Mouse (Mus musculus) midbrain, embryonic 11.5 days (tissue): ENCODE data around the gene Opalin. TPM values are rescaled to one million over a fixed set of nuclear protein-coding genes. Genes with fewer than 3 reads are reported as not detected.

ENCODE experiments used
- ATAC-seq: fragments of 200-750 bp; cut with Nextera tagmentation; 2 replicates; pipeline ENCODE4 v1.8.0; 2017; ENCODE audit warnings: moderate TSS enrichment, moderate library complexity; ENCODE audit not compliant: low FRiP score
- DNase-seq: peaks from one replicate; pipeline ENCODE4 v3.0.0; 2015; ENCODE audit warnings: low spot score; ENCODE audit errors: missing footprints
- H3K27ac ChIP-seq: fragments of 300-500 bp; sonication (generic); 2 replicates; pipeline ENCODE4 v1.5.1; 2014; ENCODE audit warnings: low read depth, low read length
- H3K27me3 ChIP-seq: fragments of 300-500 bp; sonication (generic); 2 replicates; pipeline ENCODE4 v1.6.1; 2014; ENCODE audit warnings: mild to moderate bottlenecking, low read length, moderate library complexity, mixed read lengths; ENCODE audit not compliant: control insufficient read depth, insufficient read depth
- H3K36me3 ChIP-seq: fragments of 300-500 bp; sonication (generic); 2 replicates; pipeline ENCODE4 v1.6.1; 2014; ENCODE audit warnings: mild to moderate bottlenecking, low read length, moderate library complexity, mixed read lengths; ENCODE audit not compliant: control insufficient read depth, insufficient read depth
- H3K4me1 ChIP-seq: fragments of 300-500 bp; sonication (generic); 2 replicates; pipeline ENCODE4 v1.6.1; 2014; ENCODE audit warnings: low read length; ENCODE audit not compliant: control insufficient read depth, insufficient read depth
- H3K4me2 ChIP-seq: fragments of 300-500 bp; sonication (generic); 2 replicates; pipeline ENCODE4 v1.6.1; 2014; ENCODE audit warnings: mild to moderate bottlenecking, moderate library complexity
- H3K4me3 ChIP-seq: fragments of 300-500 bp; sonication (generic); 2 replicates; pipeline ENCODE4 v1.5.1; 2014; ENCODE audit warnings: low read depth, low read length
- H3K9ac ChIP-seq: fragments of 300-500 bp; sonication (generic); 2 replicates; pipeline ENCODE4 v1.6.1; 2014; ENCODE audit warnings: low read length
- H3K9me3 ChIP-seq: fragments of 300-500 bp; sonication (generic); 2 replicates; pipeline ENCODE4 v1.6.1; 2016; ENCODE audit warnings: low read length; ENCODE audit not compliant: control insufficient read depth
- WGBS: fragments of 180-500 bp; shearing (Covaris S2); extraction: QIAGEN DNeasy Blood & Tissue Kit; methylation state at CpG from one replicate; pipeline ENCODE4 v1.1.7; 2014; 5-methylcytosine and 5-hydroxymethylcytosine counted together
- polyA plus RNA-seq: library from polyadenylated mRNA; unstranded; fragments of >200 nt; fragmentation: Nextera tagmentation; extraction: Ambion mirVana; gene quantifications from 2 replicates; pipeline ENCODE4 v1.2.1, GENCODE M21; 2014

Gene Opalin
- not detected in 2 replicates for polyA plus RNA-seq

- 93% methylated on average over 3 of the region's 3 CpGs for WGBS
- no peak within 1 kb of the TSS for H3K4me2 ChIP-seq
- no peak within 1 kb of the TSS for H3K4me3 ChIP-seq
- no peaks in the 10 kb centered on the region for H3K36me3 ChIP-seq
- H3K9ac ChIP-seq: no peak within 1 kb of the TSS
- peaks cover 9% of the 10 kb centered on the region for H3K4me1 ChIP-seq
- DNase-seq (no peak), ATAC-seq (no peak)
- H3K27me3 ChIP-seq: no peaks in the 10 kb centered on the region
- H3K9me3 ChIP-seq: no peaks in the 10 kb centered on the region
- H3K27ac ChIP-seq: no peak within 1 kb of the TSS
These were observed at the start of gene Opalin for GRCm38 (mm10) chr19:41076906-41077305. Opalin (minus strand) TSS chr19:41077113.

GRCm38 (mm10) chr19:41123009-41123408 lies 46.1 kb upstream of the Opalin start:
- WGBS: 33% methylated on average over 3 of the region's 3 CpGs
- no peak overlapping the region for H3K27ac ChIP-seq

GRCm38 (mm10) chr19:41119924-41120323 lies 43.0 kb upstream of the Opalin start:
- ATAC-seq: no peak
- Histone ChIP-seq H3K4me3 (no peak overlapping the region), H3K4me2 (no peak overlapping the region), H3K9me3 (no peaks in the 10 kb centered on the region), H3K27ac (no peak overlapping the region), H3K27me3 (peaks cover 3% of the 10 kb centered on the region; the same call in 1 of the 2 replicates), H3K9ac (no peak overlapping the region), H3K36me3 (no peaks in the 10 kb centered on the region), H3K4me1 (peaks cover under 1% of the 10 kb centered on the region)
- DNase-seq: no peak
- 95% methylated on average over 13 of the region's 13 CpGs for WGBS

More at GRCm38 (mm10) chr19:41123009-41123408, 46.1 kb upstream of the Opalin start:
- H3K9ac ChIP-seq: no peak overlapping the region
- no peak overlapping the region for H3K4me2 ChIP-seq
- DNase-seq (no peak), ATAC-seq (no peak)
- no peaks in the 10 kb centered on the region for H3K9me3 ChIP-seq
- H3K27me3 ChIP-seq: no peaks in the 10 kb centered on the region
- no peaks in the 10 kb centered on the region for H3K36me3 ChIP-seq
- H3K4me3 ChIP-seq: no peak overlapping the region
- no peaks in the 10 kb centered on the region for H3K4me1 ChIP-seq

GRCm38 (mm10) chr19:41118346-41118745 lies 41.4 kb upstream of the Opalin start:
- WGBS: 79% methylated on average over 6 of the region's 6 CpGs
- ATAC-seq: no peak
- H3K4me3 ChIP-seq: no peak overlapping the region
- H3K9ac ChIP-seq: no peak overlapping the region
- DNase-seq: no peak
- H3K4me2 ChIP-seq: no peak overlapping the region
- peaks cover 7% of the 10 kb centered on the region; the same call in 1 of the 2 replicates for H3K27me3 ChIP-seq
- H3K27ac ChIP-seq: no peak overlapping the region
- no peaks in the 10 kb centered on the region for H3K36me3 ChIP-seq
- peaks cover 15% of the 10 kb centered on the region for H3K4me1 ChIP-seq
- no peaks in the 10 kb centered on the region for H3K9me3 ChIP-seq

- peaks cover 15% of the 10 kb centered on the region for H3K4me1 ChIP-seq
- no peak overlapping the region for H3K4me3 ChIP-seq
- H3K4me2 ChIP-seq: no peak overlapping the region
- no peak overlapping the region for H3K9ac ChIP-seq
- H3K9me3 ChIP-seq: no peaks in the 10 kb centered on the region
- DNase-seq: no peak
- no peak for ATAC-seq
- WGBS: 95% methylated on average over 4 of the region's 4 CpGs
- H3K36me3 ChIP-seq: no peaks in the 10 kb centered on the region
- peaks cover 11% of the 10 kb centered on the region; the same call in 1 of the 2 replicates for H3K27me3 ChIP-seq
- no peak overlapping the region for H3K27ac ChIP-seq
These were observed 40.4 kb upstream of the Opalin start for GRCm38 (mm10) chr19:41117334-41117733.

- 10% methylated on average over 5 of the region's 5 CpGs for WGBS
- peaks cover 25% of the 10 kb centered on the region; the same call in 1 of the 2 replicates for H3K27me3 ChIP-seq
- no peaks in the 10 kb centered on the region for H3K9me3 ChIP-seq
- no peak overlapping the region for H3K4me3 ChIP-seq
- DNase-seq (no peak), ATAC-seq (peak; percentile 56)
- H3K27ac ChIP-seq: no peak overlapping the region
- peak overlapping the region; percentile 6; the same call in 1 of the 2 replicates for H3K4me2 ChIP-seq
- no peaks in the 10 kb centered on the region for H3K36me3 ChIP-seq
- H3K4me1 ChIP-seq: peaks cover 22% of the 10 kb centered on the region
- no peak overlapping the region for H3K9ac ChIP-seq
These were observed 37.7 kb upstream of the Opalin start for GRCm38 (mm10) chr19:41114611-41115010.

- Histone ChIP-seq H3K36me3 (no peaks in the 10 kb centered on the region), H3K4me2 (peak overlapping the region; percentile 6; the same call in 1 of the 2 replicates), H3K27ac (no peak overlapping the region), H3K9ac (no peak overlapping the region), H3K4me1 (peaks cover 27% of the 10 kb centered on the region), H3K27me3 (peaks cover 25% of the 10 kb centered on the region; the same call in 1 of the 2 replicates), H3K4me3 (no peak overlapping the region), H3K9me3 (no peaks in the 10 kb centered on the region)
- peak; percentile 79 for ATAC-seq
- WGBS: 41% methylated on average over 17 of the region's 17 CpGs
- DNase-seq: no peak
These were observed 37.1 kb upstream of the Opalin start for GRCm38 (mm10) chr19:41113911-41114531.

GRCm38 (mm10) chr19:41112609-41113008 lies 35.7 kb upstream of the Opalin start:
- peaks cover 27% of the 10 kb centered on the region for H3K4me1 ChIP-seq
- H3K27ac ChIP-seq: no peak overlapping the region
- DNase-seq (no peak), ATAC-seq (no peak)
- H3K36me3 ChIP-seq: no peaks in the 10 kb centered on the region
- no peak overlapping the region for H3K4me3 ChIP-seq
- H3K9me3 ChIP-seq: no peaks in the 10 kb centered on the region
- no peak overlapping the region for H3K4me2 ChIP-seq
- H3K9ac ChIP-seq: no peak overlapping the region
- H3K27me3 ChIP-seq: peaks cover 25% of the 10 kb centered on the region; the same call in 1 of the 2 replicates
- WGBS: 58% methylated on average over 6 of the region's 6 CpGs

- no peak for ATAC-seq
- Histone ChIP-seq H3K4me2 (no peak overlapping the region), H3K9ac (no peak overlapping the region), H3K9me3 (no peaks in the 10 kb centered on the region), H3K36me3 (no peaks in the 10 kb centered on the region), H3K27ac (no peak overlapping the region), H3K4me1 (peaks cover 27% of the 10 kb centered on the region), H3K4me3 (no peak overlapping the region), H3K27me3 (peaks cover 26% of the 10 kb centered on the region; the same call in 1 of the 2 replicates)
- DNase-seq: no peak
- 51% methylated on average over 5 of the region's 5 CpGs for WGBS
These were observed 33.1 kb upstream of the Opalin start for GRCm38 (mm10) chr19:41109991-41110390.
